Mouse (Mus musculus): Measurements from ENCODE around the gene Vat1. TPM values are rescaled to one million over a fixed set of nuclear protein-coding genes. Genes with fewer than 3 reads are reported as not detected.
"Not testable (repeated sequence)": the region's sequence is repeated elsewhere in the genome, so short reads cannot be mapped to it uniquely, and the experiment has no call there.

Gene Vat1
- polyA plus RNA-seq, 1 experiment = not detected

- H3K4me1 ChIP-seq (ENCODE audit: control insufficient read depth, insufficient read depth, low read length) = peaks cover 8% of the 10 kb centered on the region
- TF ChIP-seq CTCF (IDR thresholded peaks at IDR 0.05; ENCODE audit: insufficient read depth, low read depth, low read length) (no peak), POLR2A (IDR thresholded peaks at IDR 0.05; ENCODE audit: insufficient read depth, low read depth, low read length) (no peak)
- no peak overlapping the region for H3K27ac ChIP-seq (ENCODE audit: insufficient read depth, low read depth, low read length)
- no peak overlapping the region for H3K4me3 ChIP-seq (ENCODE audit: insufficient read depth, low read depth, low read length)
- WGBS = 36% methylated on average over 18 of the region's 18 CpGs
Measured at GRCm38 (mm10) chr11:101479171-101479635, 13.2 kb upstream of the Vat1 start.

- Histone ChIP-seq H3K4me3 (ENCODE audit: insufficient read depth, low read depth, low read length) (no peak overlapping the region), H3K27ac (ENCODE audit: insufficient read depth, low read depth, low read length) (no peak overlapping the region), H3K4me1 (ENCODE audit: control insufficient read depth, insufficient read depth, low read length) (peaks cover 8% of the 10 kb centered on the region)
- TF ChIP-seq CTCF (IDR thresholded peaks at IDR 0.05; ENCODE audit: insufficient read depth, low read depth, low read length) = no peak
- no peak for TF ChIP-seq POLR2A (IDR thresholded peaks at IDR 0.05; ENCODE audit: insufficient read depth, low read depth, low read length)
- 36% methylated on average over 10 of the region's 10 CpGs for WGBS
Measured at GRCm38 (mm10) chr11:101477552-101478211, 11.7 kb upstream of the Vat1 start.

GRCm38 (mm10) chr11:101477194-101477551, 11.1 kb upstream of the Vat1 start:
- H3K4me1 ChIP-seq (ENCODE audit: control insufficient read depth, insufficient read depth, low read length) = peaks cover 8% of the 10 kb centered on the region
- no peak overlapping the region for H3K4me3 ChIP-seq (ENCODE audit: insufficient read depth, low read depth, low read length)
- no peak overlapping the region for H3K27ac ChIP-seq (ENCODE audit: insufficient read depth, low read depth, low read length)
- WGBS = 27% methylated on average over 4 of the region's 4 CpGs
- TF ChIP-seq CTCF (IDR thresholded peaks at IDR 0.05; ENCODE audit: insufficient read depth, low read depth, low read length) = no peak

- not testable (repeated sequence) for H3K27ac ChIP-seq (ENCODE audit: insufficient read depth, low read depth, low read length); H3K4me1 ChIP-seq (ENCODE audit: control insufficient read depth, insufficient read depth, low read length); H3K4me3 ChIP-seq (ENCODE audit: insufficient read depth, low read depth, low read length)
- 86% methylated on average over 4 of the region's 4 CpGs for WGBS
Measured at GRCm38 (mm10) chr11:101476361-101476760, 10.3 kb upstream of the Vat1 start.

- no peak for TF ChIP-seq CTCF (IDR thresholded peaks at IDR 0.05; ENCODE audit: insufficient read depth, low read depth, low read length)
- no peak for TF ChIP-seq POLR2A (IDR thresholded peaks at IDR 0.05; ENCODE audit: insufficient read depth, low read depth, low read length)
- Histone ChIP-seq H3K4me3 (ENCODE audit: insufficient read depth, low read depth, low read length) (no peak overlapping the region), H3K27ac (ENCODE audit: insufficient read depth, low read depth, low read length) (no peak overlapping the region), H3K4me1 (ENCODE audit: control insufficient read depth, insufficient read depth, low read length) (peaks cover 8% of the 10 kb centered on the region)
- WGBS = 47% methylated on average over 5 of the region's 5 CpGs
Measured at GRCm38 (mm10) chr11:101474298-101474697, 8.3 kb upstream of the Vat1 start.

GRCm38 (mm10) chr11:101473686-101474085, 7.7 kb upstream of the Vat1 start:
- not testable (repeated sequence) for H3K27ac ChIP-seq (ENCODE audit: insufficient read depth, low read depth, low read length); H3K4me1 ChIP-seq (ENCODE audit: control insufficient read depth, insufficient read depth, low read length); H3K4me3 ChIP-seq (ENCODE audit: insufficient read depth, low read depth, low read length)
- 91% methylated on average over 1 of the region's 1 CpGs for WGBS

- Histone ChIP-seq H3K27ac (ENCODE audit: insufficient read depth, low read depth, low read length) (no peak overlapping the region), H3K4me1 (ENCODE audit: control insufficient read depth, insufficient read depth, low read length) (peaks cover 6% of the 10 kb centered on the region), H3K4me3 (ENCODE audit: insufficient read depth, low read depth, low read length) (no peak overlapping the region)
- no peak for TF ChIP-seq POLR2A (IDR thresholded peaks at IDR 0.05; ENCODE audit: insufficient read depth, low read depth, low read length)
- TF ChIP-seq CTCF (IDR thresholded peaks at IDR 0.05; ENCODE audit: insufficient read depth, low read depth, low read length) = no peak
- 64% methylated on average over 7 of the region's 7 CpGs for WGBS
Measured at GRCm38 (mm10) chr11:101472336-101472735, 6.3 kb upstream of the Vat1 start.

- TF ChIP-seq POLR2A (IDR thresholded peaks at IDR 0.05; ENCODE audit: insufficient read depth, low read depth, low read length) (no peak), CTCF (IDR thresholded peaks at IDR 0.05; ENCODE audit: insufficient read depth, low read depth, low read length) (no peak)
- H3K4me1 ChIP-seq (ENCODE audit: control insufficient read depth, insufficient read depth, low read length) = peaks cover 4% of the 10 kb centered on the region
- no peak overlapping the region for H3K4me3 ChIP-seq (ENCODE audit: insufficient read depth, low read depth, low read length)
- H3K27ac ChIP-seq (ENCODE audit: insufficient read depth, low read depth, low read length) = no peak overlapping the region
- WGBS = 46% methylated on average over 3 of the region's 3 CpGs
Measured at GRCm38 (mm10) chr11:101471926-101472325, 5.9 kb upstream of the Vat1 start.

GRCm38 (mm10) chr11:101470206-101470605, 4.2 kb upstream of the Vat1 start:
- 41% methylated on average over 7 of the region's 7 CpGs for WGBS
- Histone ChIP-seq H3K4me1 (ENCODE audit: control insufficient read depth, insufficient read depth, low read length) (peaks cover 9% of the 10 kb centered on the region), H3K27ac (ENCODE audit: insufficient read depth, low read depth, low read length) (no peak overlapping the region), H3K4me3 (ENCODE audit: insufficient read depth, low read depth, low read length) (no peak overlapping the region)
- no peak for TF ChIP-seq CTCF (IDR thresholded peaks at IDR 0.05; ENCODE audit: insufficient read depth, low read depth, low read length)
- TF ChIP-seq POLR2A (IDR thresholded peaks at IDR 0.05; ENCODE audit: insufficient read depth, low read depth, low read length) = no peak

GRCm38 (mm10) chr11:101469155-101469554, 3.1 kb upstream of the Vat1 start:
- Histone ChIP-seq H3K4me3 (ENCODE audit: insufficient read depth, low read depth, low read length) (0 out of 2 replicates have a peak overlapping the region, but pooled peaks have one; percentile 58), H3K4me1 (ENCODE audit: control insufficient read depth, insufficient read depth, low read length) (peaks cover 16% of the 10 kb centered on the region), H3K27ac (ENCODE audit: insufficient read depth, low read depth, low read length) (no peak overlapping the region)
- 25% methylated on average over 4 of the region's 4 CpGs for WGBS
- no peak for TF ChIP-seq CTCF (IDR thresholded peaks at IDR 0.05; ENCODE audit: insufficient read depth, low read depth, low read length)
- no peak for TF ChIP-seq POLR2A (IDR thresholded peaks at IDR 0.05; ENCODE audit: insufficient read depth, low read depth, low read length)

Measured in olfactory bulb, adult 2 months (tissue).